Mouse (Mus musculus): Measurements from ENCODE around the gene Eps8l2. TPM values are rescaled to one million over a fixed set of nuclear protein-coding genes. Genes with fewer than 3 reads are reported as not detected.
A peak's percentile ranks its signal among the peaks of the same experiment; 100 is the strongest.

The Eps8l2 gene
- polyA plus RNA-seq, 1 experiment from 2014 or later, result 13.6 TPM

DNA sequence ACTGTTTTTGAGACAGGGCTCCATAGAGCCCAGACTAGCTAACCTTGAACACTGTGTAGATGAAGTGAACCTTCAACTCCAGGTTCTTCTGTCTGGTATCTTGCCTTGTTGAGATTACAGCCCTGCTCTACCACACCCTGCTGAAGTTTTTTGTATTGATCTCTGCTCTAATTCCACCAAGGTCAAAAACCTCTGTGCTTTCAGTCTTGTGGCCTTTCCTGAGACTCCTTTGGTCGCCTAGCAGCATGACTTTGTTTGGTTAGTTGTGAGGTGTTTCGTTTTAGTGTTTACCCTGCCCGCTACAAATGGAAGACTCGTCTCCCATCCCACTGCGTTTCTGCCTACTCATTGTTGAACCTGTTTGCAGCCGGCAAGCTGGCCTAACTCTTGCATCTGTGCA, 12.4 kb downstream of the Eps8l2 start:
- ATAC-seq (ENCODE audit: low read depth) (no peak), DNase-seq (ENCODE audit: low spot score) (no peak)
- no peak overlapping the region for H3K4me2 ChIP-seq (ENCODE audit: low read depth, low read length)
- WGBS, result 74% methylated on average over 6 of the region's 6 CpGs
- no peaks in the 10 kb centered on the region for H3K36me3 ChIP-seq (ENCODE audit: control insufficient read depth, insufficient read depth, low read length)
- H3K4me1 ChIP-seq (ENCODE audit: control insufficient read depth, insufficient read depth, low read length), result no peaks in the 10 kb centered on the region
- H3K9me3 ChIP-seq (ENCODE audit: control insufficient read depth, low read length), result no peaks in the 10 kb centered on the region
- no peak overlapping the region for H3K9ac ChIP-seq (ENCODE audit: low read depth, low read length)
- H3K27me3 ChIP-seq (replicated peaks; ENCODE audit: control insufficient read depth, insufficient read depth, low read length), result no peaks in the 10 kb centered on the region
- no peak overlapping the region for H3K27ac ChIP-seq (replicated peaks; ENCODE audit: low read depth, low read length)
- H3K4me3 ChIP-seq (ENCODE audit: low read depth, low read length), result no peak overlapping the region

DNA sequence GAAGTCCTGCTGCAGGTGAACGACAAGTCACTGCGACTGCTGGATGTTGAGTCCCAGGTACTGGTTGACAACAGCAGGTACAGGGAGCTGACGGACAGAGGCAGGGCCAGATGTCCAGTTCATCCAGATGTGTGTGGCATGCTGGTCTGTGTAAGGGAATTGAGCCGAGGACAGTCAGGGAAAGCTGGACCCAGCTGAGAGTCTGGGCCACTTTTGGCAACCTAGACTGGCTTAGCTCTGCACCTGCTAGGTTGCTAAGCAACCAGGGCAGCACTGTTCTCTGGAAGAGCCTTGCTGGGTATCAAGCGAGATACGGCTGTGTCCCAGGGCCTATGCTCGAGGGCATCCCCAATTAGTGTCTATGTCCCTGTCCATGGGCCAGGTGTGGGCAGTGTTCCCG, 16.4 kb downstream of the Eps8l2 start:
- Histone ChIP-seq H3K4me1 (ENCODE audit: control insufficient read depth, insufficient read depth, low read length) (no peaks in the 10 kb centered on the region), H3K4me3 (ENCODE audit: low read depth, low read length) (no peak overlapping the region), H3K27ac (replicated peaks; ENCODE audit: low read depth, low read length) (no peak overlapping the region), H3K4me2 (ENCODE audit: low read depth, low read length) (no peak overlapping the region), H3K9me3 (ENCODE audit: control insufficient read depth, low read length) (no peaks in the 10 kb centered on the region), H3K27me3 (replicated peaks; ENCODE audit: control insufficient read depth, insufficient read depth, low read length) (no peaks in the 10 kb centered on the region; the same call in 1 of the 2 replicates), H3K36me3 (ENCODE audit: control insufficient read depth, insufficient read depth, low read length) (no peaks in the 10 kb centered on the region), H3K9ac (ENCODE audit: low read depth, low read length) (no peak overlapping the region)
- no peak for DNase-seq (ENCODE audit: low spot score)
- ATAC-seq (ENCODE audit: low read depth), result no peak
- WGBS, result 77% methylated on average over 8 of the region's 8 CpGs

DNA sequence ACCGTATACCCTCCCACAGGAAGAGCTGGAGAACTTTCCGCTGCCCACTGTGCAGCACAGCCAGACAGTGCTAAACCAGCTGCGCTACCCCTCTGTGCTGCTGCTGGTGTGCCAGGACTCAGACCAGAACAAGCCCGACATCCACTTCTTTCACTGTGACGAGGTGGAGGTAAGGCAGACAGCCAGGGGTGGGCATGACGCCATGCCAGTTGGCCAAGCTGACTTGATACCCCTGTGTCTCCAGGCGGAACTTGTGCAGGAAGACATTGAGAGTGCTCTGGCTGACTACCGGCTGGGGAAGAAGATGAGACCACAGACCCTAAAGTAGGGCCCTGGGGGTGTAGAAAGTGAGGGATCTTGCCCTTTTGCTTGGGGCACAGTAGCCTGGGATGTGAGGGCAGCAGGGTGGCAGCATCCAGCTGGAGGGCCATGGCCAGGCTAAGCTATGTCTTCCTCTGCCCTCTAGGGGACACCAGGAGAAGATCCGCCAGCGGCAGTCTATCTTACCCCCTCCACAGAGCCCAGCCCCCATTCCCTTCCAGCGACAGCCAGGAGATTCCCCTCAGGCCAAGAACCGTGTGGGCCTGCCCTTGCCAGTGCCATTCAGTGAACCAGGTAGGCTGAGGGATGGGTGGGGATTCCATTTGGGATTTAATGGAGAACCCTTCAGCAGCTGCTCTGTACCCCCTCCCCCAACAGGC, 17.1 kb downstream of the Eps8l2 start:
- no peak overlapping the region for H3K27ac ChIP-seq (replicated peaks; ENCODE audit: low read depth, low read length)
- no peak overlapping the region for H3K4me3 ChIP-seq (ENCODE audit: low read depth, low read length)
- no peaks in the 10 kb centered on the region for H3K4me1 ChIP-seq (ENCODE audit: control insufficient read depth, insufficient read depth, low read length)
- no peaks in the 10 kb centered on the region for H3K9me3 ChIP-seq (ENCODE audit: control insufficient read depth, low read length)
- H3K9ac ChIP-seq (ENCODE audit: low read depth, low read length), result no peak overlapping the region
- H3K36me3 ChIP-seq (ENCODE audit: control insufficient read depth, insufficient read depth, low read length), result no peaks in the 10 kb centered on the region
- no peak for DNase-seq (ENCODE audit: low spot score)
- peaks cover 3% of the 10 kb centered on the region; the same call in 1 of the 2 replicates for H3K27me3 ChIP-seq (replicated peaks; ENCODE audit: control insufficient read depth, insufficient read depth, low read length)
- 56% methylated on average over 12 of the region's 12 CpGs for WGBS
- H3K4me2 ChIP-seq (ENCODE audit: low read depth, low read length), result no peak overlapping the region
- ATAC-seq (ENCODE audit: low read depth), result no peak

DNA sequence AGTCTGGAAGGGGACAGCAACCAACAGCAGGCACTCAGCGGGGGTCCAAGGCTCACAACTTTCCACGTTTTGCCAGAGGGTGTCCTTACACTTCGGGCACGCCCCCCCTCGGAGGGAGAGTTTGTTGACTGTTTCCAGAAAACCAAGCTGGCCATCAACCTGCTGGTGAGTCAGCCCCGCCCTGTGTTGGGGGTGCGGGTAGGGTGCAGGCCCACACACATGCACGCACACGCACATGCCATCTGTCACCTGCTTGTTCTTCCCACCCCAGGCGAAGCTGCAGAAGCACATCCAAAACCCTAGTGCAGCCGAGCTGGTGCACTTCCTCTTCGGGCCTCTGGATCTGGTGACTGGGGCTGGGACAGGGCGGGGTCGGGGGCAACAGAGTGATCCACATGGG, 18.3 kb downstream of the Eps8l2 start:
- Histone ChIP-seq H3K9me3 (ENCODE audit: control insufficient read depth, low read length) (no peaks in the 10 kb centered on the region), H3K4me2 (ENCODE audit: low read depth, low read length) (no peak overlapping the region), H3K36me3 (ENCODE audit: control insufficient read depth, insufficient read depth, low read length) (no peaks in the 10 kb centered on the region), H3K9ac (ENCODE audit: low read depth, low read length) (no peak overlapping the region), H3K27ac (replicated peaks; ENCODE audit: low read depth, low read length) (no peak overlapping the region), H3K27me3 (replicated peaks; ENCODE audit: control insufficient read depth, insufficient read depth, low read length) (peaks cover 15% of the 10 kb centered on the region; the same call in 1 of the 2 replicates), H3K4me3 (ENCODE audit: low read depth, low read length) (no peak overlapping the region), H3K4me1 (ENCODE audit: control insufficient read depth, insufficient read depth, low read length) (no peaks in the 10 kb centered on the region)
- ATAC-seq (ENCODE audit: low read depth) (no peak), DNase-seq (ENCODE audit: low spot score) (no peak)
- 74% methylated on average over 14 of the region's 14 CpGs for WGBS

DNA sequence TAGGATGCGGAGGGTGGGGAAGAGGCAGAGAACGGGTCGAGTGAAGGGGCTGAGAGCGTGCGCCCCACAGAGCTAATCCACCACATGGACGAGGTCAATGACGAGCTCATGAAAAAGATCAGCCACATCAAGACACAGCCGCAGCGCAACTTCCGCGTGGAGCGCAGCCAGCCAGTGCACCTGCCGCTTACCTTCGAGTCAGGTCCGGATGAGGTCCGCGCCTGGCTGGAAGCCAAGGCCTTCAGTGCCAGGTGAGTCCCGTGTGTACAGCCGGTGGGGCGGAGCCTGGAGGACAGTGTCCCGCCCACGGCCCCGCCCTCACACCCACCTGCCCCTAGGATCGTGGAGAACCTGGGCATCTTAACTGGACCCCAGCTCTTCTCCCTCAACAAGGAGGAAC, 22.8 kb downstream of the Eps8l2 start:
- ATAC-seq (ENCODE audit: low read depth) (peak; percentile 71; the same call in 1 of the 2 replicates), DNase-seq (ENCODE audit: low spot score) (peak; percentile 63)
- H3K36me3 ChIP-seq (ENCODE audit: control insufficient read depth, insufficient read depth, low read length), result no peaks in the 10 kb centered on the region
- no peaks in the 10 kb centered on the region for H3K9me3 ChIP-seq (ENCODE audit: control insufficient read depth, low read length)
- no peak overlapping the region for H3K4me2 ChIP-seq (ENCODE audit: low read depth, low read length)
- no peak overlapping the region for H3K27ac ChIP-seq (replicated peaks; ENCODE audit: low read depth, low read length)
- H3K27me3 ChIP-seq (replicated peaks; ENCODE audit: control insufficient read depth, insufficient read depth, low read length), result peaks cover 18% of the 10 kb centered on the region; the same call in 1 of the 2 replicates
- 17% methylated on average over 16 of the region's 24 CpGs for WGBS
- no peak overlapping the region for H3K9ac ChIP-seq (ENCODE audit: low read depth, low read length)
- H3K4me3 ChIP-seq (ENCODE audit: low read depth, low read length), result no peak overlapping the region
- H3K4me1 ChIP-seq (ENCODE audit: control insufficient read depth, insufficient read depth, low read length), result no peaks in the 10 kb centered on the region

- 62% methylated on average over 4 of the region's 4 CpGs for WGBS
- Histone ChIP-seq H3K36me3 (ENCODE audit: control insufficient read depth, insufficient read depth, low read length) (no peaks in the 10 kb centered on the region), H3K9ac (ENCODE audit: low read depth, low read length) (no peak overlapping the region), H3K9me3 (ENCODE audit: control insufficient read depth, low read length) (no peaks in the 10 kb centered on the region), H3K27me3 (replicated peaks; ENCODE audit: control insufficient read depth, insufficient read depth, low read length) (peaks cover 18% of the 10 kb centered on the region; the same call in 1 of the 2 replicates), H3K4me2 (ENCODE audit: low read depth, low read length) (no peak overlapping the region), H3K4me1 (ENCODE audit: control insufficient read depth, insufficient read depth, low read length) (no peaks in the 10 kb centered on the region), H3K27ac (replicated peaks; ENCODE audit: low read depth, low read length) (no peak overlapping the region), H3K4me3 (ENCODE audit: low read depth, low read length) (no peak overlapping the region)
- DNase-seq (ENCODE audit: low spot score), result peak; percentile 84
- ATAC-seq (ENCODE audit: low read depth), result peak; percentile 51; the same call in 1 of the 2 replicates
These were observed 24.5 kb downstream of the Eps8l2 start for GRCm38 (mm10) chr7:141363106-141363751.

DNA sequence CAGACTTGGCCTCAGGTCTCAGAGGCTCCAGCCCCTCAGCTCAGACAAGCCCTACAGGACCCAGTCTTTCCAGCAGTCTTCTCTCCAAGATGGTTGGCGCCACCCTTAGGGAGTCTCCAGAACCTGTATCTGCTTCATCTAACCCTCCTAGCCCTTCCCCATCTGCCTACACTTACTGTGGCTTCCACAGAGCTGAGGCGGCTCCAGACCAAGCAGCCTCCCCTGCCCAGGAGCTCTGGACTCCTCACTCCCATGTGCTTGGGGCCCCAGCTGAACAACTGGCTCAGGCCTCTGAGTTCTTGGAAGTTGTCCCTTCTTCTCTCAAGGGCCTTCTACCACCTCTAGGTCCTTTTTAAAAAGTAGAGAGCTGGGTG, 25.1 kb downstream of the Eps8l2 start:
- Histone ChIP-seq H3K36me3 (ENCODE audit: control insufficient read depth, insufficient read depth, low read length) (no peaks in the 10 kb centered on the region), H3K4me2 (ENCODE audit: low read depth, low read length) (no peak overlapping the region), H3K4me3 (ENCODE audit: low read depth, low read length) (no peak overlapping the region), H3K9me3 (ENCODE audit: control insufficient read depth, low read length) (no peaks in the 10 kb centered on the region), H3K27me3 (replicated peaks; ENCODE audit: control insufficient read depth, insufficient read depth, low read length) (peaks cover 18% of the 10 kb centered on the region; the same call in 1 of the 2 replicates), H3K4me1 (ENCODE audit: control insufficient read depth, insufficient read depth, low read length) (no peaks in the 10 kb centered on the region), H3K27ac (replicated peaks; ENCODE audit: low read depth, low read length) (no peak overlapping the region), H3K9ac (ENCODE audit: low read depth, low read length) (no peak overlapping the region)
- no peak for DNase-seq (ENCODE audit: low spot score)
- no peak for ATAC-seq (ENCODE audit: low read depth)
- 65% methylated on average over 2 of the region's 2 CpGs for WGBS

- Histone ChIP-seq H3K36me3 (ENCODE audit: control insufficient read depth, insufficient read depth, low read length) (no peaks in the 10 kb centered on the region), H3K9ac (ENCODE audit: low read depth, low read length) (no peak overlapping the region), H3K27me3 (replicated peaks; ENCODE audit: control insufficient read depth, insufficient read depth, low read length) (peaks cover 18% of the 10 kb centered on the region; the same call in 1 of the 2 replicates), H3K4me2 (ENCODE audit: low read depth, low read length) (no peak overlapping the region), H3K9me3 (ENCODE audit: control insufficient read depth, low read length) (no peaks in the 10 kb centered on the region), H3K27ac (replicated peaks; ENCODE audit: low read depth, low read length) (no peak overlapping the region), H3K4me1 (ENCODE audit: control insufficient read depth, insufficient read depth, low read length) (no peaks in the 10 kb centered on the region), H3K4me3 (ENCODE audit: low read depth, low read length) (no peak overlapping the region)
- ATAC-seq (ENCODE audit: low read depth) (no peak), DNase-seq (ENCODE audit: low spot score) (no peak)
- 79% methylated on average over 5 of the region's 5 CpGs for WGBS
These were observed 25.8 kb downstream of the Eps8l2 start for GRCm38 (mm10) chr7:141364349-141365048.

Data from embryonic facial prominence, embryonic 14.5 days (tissue).